Mouse (Mus musculus): ENCODE measurements around the gene Zbtb7b.
"Not testable (repeated sequence)": the region's sequence is repeated elsewhere in the genome, so short reads cannot be mapped to it uniquely, and the experiment has no call there.

Gene Zbtb7b

DNA sequence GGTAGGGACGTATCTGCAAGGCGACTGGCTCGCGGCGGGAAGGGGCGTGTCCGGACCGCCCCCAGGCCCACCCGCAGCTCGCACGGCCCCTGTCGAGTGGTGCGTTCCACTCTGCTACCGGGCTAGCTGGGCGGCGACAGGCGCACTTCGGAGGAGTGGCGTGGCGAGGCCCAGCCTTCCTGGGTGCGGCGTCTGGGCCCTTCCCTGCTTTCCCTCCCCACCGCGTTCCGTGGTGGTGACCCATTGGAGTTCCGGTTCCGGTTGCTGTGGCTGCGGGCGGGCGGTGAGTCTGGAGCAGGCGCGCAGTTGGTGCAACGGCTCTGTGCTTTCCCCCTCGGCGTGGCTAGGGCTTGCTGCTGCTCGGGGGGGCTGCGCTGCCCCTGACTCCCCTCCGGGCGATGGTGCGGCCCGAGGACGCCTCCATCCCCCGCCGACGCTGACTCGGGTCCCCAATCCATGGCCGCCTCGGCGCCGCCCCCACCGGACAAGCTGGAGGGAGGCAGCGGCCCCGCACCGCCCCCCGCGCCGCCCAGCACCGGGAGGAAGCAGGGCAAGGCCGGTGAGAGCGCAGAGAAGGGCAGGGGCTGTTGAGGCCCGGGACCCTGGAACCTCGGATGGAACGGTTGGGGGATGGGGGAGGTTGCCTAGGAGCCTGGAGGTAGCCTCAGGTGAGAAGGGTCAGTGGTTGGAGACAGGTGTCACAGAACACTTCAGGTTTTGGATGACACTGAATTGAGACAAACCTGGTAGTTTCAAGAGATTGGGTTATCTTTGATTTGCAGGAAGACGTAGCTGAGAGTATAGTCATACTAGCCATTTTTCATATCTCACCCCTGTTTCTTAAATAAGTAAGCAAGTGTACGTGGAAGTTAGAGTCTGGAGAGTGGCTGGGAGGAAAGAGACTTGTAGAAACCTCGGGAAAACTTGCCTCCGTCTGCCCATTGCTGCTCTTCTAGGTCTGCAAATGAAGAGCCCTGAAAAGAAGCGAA, 35.9 kb upstream of the Zbtb7b start, which contains the start of gene Pygo2:
TSS of gene Pygo2 (plus strand) at position 44 of the 989 bp plus-strand sequence.
- Histone ChIP-seq H3K4me3 (replicated peaks; ENCODE audit: low read length) (peak within 1 kb of the TSS; percentile 100), H3K36me3 (ENCODE audit: insufficient read depth, low read length) (peaks cover 76% of the 10 kb centered on the region), H3K4me1 (replicated peaks; ENCODE audit: low read depth, low read length) (peaks cover 83% of the 10 kb centered on the region), H3K9me3 (ENCODE audit: low read length) (no peaks in the 10 kb centered on the region), H3K27me3 (ENCODE audit: insufficient read depth, low read length) (no peaks in the 10 kb centered on the region)
- TF ChIP-seq NANOG (IDR thresholded peaks at IDR 0.05; ENCODE audit: borderline replicate concordance, low read length) (no peak), CTCF (conservative IDR thresholded peaks at IDR 0.05; ENCODE audit: low read length) (no peak), POU5F1 (IDR thresholded peaks at IDR 0.05; ENCODE audit: borderline replicate concordance, low read length) (no peak)

DNA sequence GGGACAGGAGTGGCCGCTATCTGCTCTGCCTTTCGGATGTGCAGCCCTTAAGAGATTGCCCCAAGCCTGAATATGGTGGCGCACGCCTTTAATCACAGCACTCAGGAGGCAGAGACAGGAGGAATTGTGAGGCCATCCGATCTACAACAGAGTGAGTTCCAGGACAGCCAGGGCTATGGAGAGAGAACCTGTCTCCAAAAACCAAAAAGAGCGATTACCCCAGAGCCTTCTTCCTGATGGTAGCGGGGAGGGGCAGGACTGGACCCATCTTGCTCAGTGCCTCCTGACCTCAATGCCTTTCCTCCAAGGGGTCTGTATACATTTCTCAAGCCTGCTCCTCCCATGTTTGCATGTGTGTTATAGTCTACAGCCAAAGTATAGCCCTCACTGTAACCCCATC, 34.4 kb upstream of the Zbtb7b start:
- H3K4me3 ChIP-seq (replicated peaks; ENCODE audit: low read length); H3K9me3 ChIP-seq (ENCODE audit: low read length); H3K27me3 ChIP-seq (ENCODE audit: insufficient read depth, low read length): not testable (repeated sequence)
- Histone ChIP-seq H3K36me3 (ENCODE audit: insufficient read depth, low read length) (peaks cover 79% of the 10 kb centered on the region), H3K4me1 (replicated peaks; ENCODE audit: low read depth, low read length) (peaks cover 83% of the 10 kb centered on the region)

DNA sequence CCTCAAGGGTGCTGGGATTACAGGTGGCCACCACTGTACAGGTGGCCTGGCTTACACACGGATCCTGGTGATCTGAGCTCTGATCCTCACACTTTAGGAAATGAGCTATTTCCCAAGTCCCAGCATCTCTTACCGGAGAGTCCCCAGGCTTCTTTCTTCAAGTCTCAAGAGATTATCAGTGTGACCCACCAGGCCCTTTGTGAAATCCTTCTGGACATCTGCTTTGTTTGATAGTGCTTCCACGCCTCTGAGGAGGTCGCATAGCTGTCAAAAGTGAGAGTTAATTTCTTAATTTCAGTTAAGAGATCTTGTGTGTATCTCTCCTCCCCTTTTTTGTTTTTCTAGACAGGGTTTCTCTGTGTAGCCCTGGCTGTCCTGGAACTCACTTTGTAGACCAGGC, 31.3 kb upstream of the Zbtb7b start:
- Histone ChIP-seq H3K27me3 (ENCODE audit: insufficient read depth, low read length) (no peaks in the 10 kb centered on the region), H3K4me3 (replicated peaks; ENCODE audit: low read length) (no peak overlapping the region)
- TF ChIP-seq POU5F1 (IDR thresholded peaks at IDR 0.05; ENCODE audit: borderline replicate concordance, low read length), result no peak
- TF ChIP-seq NANOG (IDR thresholded peaks at IDR 0.05; ENCODE audit: borderline replicate concordance, low read length), result no peak
- TF ChIP-seq CTCF (conservative IDR thresholded peaks at IDR 0.05; ENCODE audit: low read length), result no peak

DNA sequence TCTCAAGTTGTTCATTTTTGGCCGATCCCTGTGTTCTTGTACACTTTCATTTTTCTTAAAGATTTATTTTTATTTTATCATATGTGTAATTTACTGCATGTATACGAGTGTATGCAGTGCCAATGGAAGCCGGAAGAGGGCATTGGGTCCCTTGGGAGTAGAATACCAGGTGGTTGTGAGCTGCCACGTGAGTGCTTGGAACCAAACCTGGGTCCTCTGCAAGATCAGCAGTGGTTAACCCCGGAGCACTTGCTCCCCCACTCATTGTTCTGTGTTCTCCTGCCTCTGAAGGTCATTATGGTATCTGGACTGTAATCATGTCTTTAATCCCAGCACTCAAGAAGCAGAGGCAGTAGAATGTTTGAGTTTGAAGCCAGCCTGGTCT, 30.6 kb upstream of the Zbtb7b start:
- no peaks in the 10 kb centered on the region for H3K9me3 ChIP-seq (ENCODE audit: low read length)
- H3K4me3 ChIP-seq (replicated peaks; ENCODE audit: low read length), result peak overlapping the region; percentile 83
- H3K36me3 ChIP-seq (ENCODE audit: insufficient read depth, low read length), result peaks cover 67% of the 10 kb centered on the region
- no peaks in the 10 kb centered on the region for H3K27me3 ChIP-seq (ENCODE audit: insufficient read depth, low read length)
- TF ChIP-seq NANOG (IDR thresholded peaks at IDR 0.05; ENCODE audit: borderline replicate concordance, low read length) (no peak), POU5F1 (IDR thresholded peaks at IDR 0.05; ENCODE audit: borderline replicate concordance, low read length) (no peak), CTCF (conservative IDR thresholded peaks at IDR 0.05; ENCODE audit: low read length) (no peak; the same call in 1 of the 2 replicates)
- peaks cover 84% of the 10 kb centered on the region for H3K4me1 ChIP-seq (replicated peaks; ENCODE audit: low read depth, low read length)

More for the DNA sequence above, 31.3 kb upstream of the Zbtb7b start:
- no peaks in the 10 kb centered on the region for H3K9me3 ChIP-seq (ENCODE audit: low read length)
- peaks cover 80% of the 10 kb centered on the region for H3K4me1 ChIP-seq (replicated peaks; ENCODE audit: low read depth, low read length)
- H3K36me3 ChIP-seq (ENCODE audit: insufficient read depth, low read length), result peaks cover 67% of the 10 kb centered on the region

DNA sequence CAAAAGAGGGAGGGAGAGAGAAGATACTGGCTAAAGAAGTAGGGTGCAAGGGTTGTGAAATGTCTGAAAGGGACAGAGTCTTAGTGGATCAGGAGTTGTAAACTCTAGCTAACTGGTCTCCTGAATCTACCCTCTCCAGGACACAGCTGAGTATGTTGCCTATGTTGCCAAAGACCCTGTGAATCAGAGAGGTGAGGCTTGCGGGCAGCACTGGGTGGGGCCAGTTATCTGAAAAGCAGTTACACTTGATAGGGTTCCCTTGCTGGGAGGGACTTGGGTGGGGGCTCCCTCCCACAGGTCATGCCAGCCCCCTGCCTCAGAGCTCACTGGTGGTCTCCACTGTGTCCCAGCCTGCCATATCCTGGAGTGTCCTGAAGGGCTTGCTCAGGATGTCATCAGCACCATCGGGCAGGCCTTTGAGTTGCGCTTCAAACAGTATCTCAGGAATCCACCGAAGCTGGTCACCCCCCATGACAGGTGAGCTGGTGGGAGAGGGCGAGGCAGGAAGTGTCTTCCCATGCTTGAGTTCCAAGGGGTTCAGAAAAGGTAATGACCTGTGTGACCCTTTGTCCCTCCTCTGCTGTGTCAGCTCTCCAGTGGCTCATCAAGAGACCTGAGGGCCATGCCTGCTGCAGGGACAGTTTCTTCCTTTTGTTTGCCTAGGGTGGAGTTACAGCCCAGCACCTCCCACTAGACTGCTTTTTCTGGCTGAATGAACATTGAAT, 30.0 kb upstream of the Zbtb7b start:
- H3K4me1 ChIP-seq (replicated peaks; ENCODE audit: low read depth, low read length), result peaks cover 89% of the 10 kb centered on the region
- H3K9me3 ChIP-seq (ENCODE audit: low read length), result no peaks in the 10 kb centered on the region
- H3K4me3 ChIP-seq (replicated peaks; ENCODE audit: low read length), result peak overlapping the region; percentile 83
- H3K27me3 ChIP-seq (ENCODE audit: insufficient read depth, low read length), result no peaks in the 10 kb centered on the region
- H3K36me3 ChIP-seq (ENCODE audit: insufficient read depth, low read length), result peaks cover 67% of the 10 kb centered on the region
- TF ChIP-seq POU5F1 (IDR thresholded peaks at IDR 0.05; ENCODE audit: borderline replicate concordance, low read length) (no peak), CTCF (conservative IDR thresholded peaks at IDR 0.05; ENCODE audit: low read length) (no peak), NANOG (IDR thresholded peaks at IDR 0.05; ENCODE audit: borderline replicate concordance, low read length) (no peak)

DNA sequence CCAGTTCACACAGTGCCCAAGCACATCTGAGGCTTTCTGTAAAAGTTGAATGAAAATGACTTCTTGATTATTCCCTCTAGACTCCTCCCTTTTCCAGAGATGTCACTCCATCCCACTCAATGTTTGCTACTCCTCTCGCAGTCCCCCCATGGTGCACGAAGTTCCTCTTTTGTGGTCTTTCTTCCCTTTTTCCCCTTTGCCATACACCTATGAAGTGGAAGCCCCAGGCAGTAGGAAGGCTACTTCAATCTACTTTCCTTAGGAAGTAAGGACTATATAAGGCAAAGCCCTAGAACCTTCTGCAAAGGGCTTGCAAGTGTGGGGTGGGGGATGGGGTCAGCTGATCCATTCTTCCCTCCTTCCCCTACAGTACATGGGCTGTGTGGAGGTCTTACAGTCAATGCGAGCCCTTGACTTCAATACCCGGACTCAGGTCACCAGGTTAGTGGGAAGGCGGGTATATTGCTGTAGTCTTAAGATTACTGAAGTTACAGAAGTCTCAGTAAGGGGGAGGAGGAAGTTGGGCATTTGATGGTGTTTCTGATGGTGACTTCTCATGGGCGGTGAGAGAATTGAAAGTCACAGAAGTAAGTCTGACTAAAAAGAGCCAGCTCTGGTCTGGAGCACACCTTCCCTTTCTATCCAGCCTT, 28.1 kb upstream of the Zbtb7b start:
- Histone ChIP-seq H3K4me1 (replicated peaks; ENCODE audit: low read depth, low read length) (peaks cover 76% of the 10 kb centered on the region), H3K36me3 (ENCODE audit: insufficient read depth, low read length) (peaks cover 51% of the 10 kb centered on the region), H3K4me3 (replicated peaks; ENCODE audit: low read length) (peak overlapping the region; percentile 83), H3K9me3 (ENCODE audit: low read length) (no peaks in the 10 kb centered on the region), H3K27me3 (ENCODE audit: insufficient read depth, low read length) (no peaks in the 10 kb centered on the region)
- TF ChIP-seq CTCF (conservative IDR thresholded peaks at IDR 0.05; ENCODE audit: low read length) (no peak), NANOG (IDR thresholded peaks at IDR 0.05; ENCODE audit: borderline replicate concordance, low read length) (no peak), POU5F1 (IDR thresholded peaks at IDR 0.05; ENCODE audit: borderline replicate concordance, low read length) (no peak)

DNA sequence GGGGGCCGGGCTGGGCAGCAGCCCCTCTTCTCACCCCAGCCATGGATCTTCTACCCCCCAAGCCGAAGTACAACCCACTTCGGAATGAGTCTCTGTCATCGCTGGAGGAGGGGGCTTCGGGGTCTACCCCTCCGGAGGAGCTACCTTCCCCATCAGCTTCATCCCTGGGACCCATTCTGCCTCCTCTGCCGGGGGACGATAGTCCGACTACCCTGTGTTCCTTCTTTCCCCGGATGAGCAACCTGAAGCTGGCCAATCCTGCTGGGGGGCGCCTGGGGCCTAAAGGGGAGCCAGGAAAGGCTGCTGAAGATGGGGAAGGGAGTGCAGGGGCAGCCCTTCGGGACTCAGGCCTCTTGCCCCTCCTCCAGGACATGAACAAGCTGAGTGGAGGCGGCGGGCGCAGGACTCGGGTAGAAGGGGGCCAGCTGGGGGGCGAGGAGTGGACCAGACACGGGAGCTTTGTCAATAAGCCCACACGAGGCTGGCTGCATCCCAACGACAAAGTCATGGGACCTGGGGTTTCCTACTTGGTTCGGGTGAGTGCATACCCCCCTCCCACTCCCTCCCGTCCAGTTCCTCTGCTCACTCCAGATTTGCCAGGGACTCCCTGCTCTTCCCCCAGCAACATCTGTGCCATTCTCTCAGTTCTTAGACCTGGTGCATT, 27.4 kb upstream of the Zbtb7b start:
- Histone ChIP-seq H3K4me1 (replicated peaks; ENCODE audit: low read depth, low read length) (peaks cover 70% of the 10 kb centered on the region), H3K27me3 (ENCODE audit: insufficient read depth, low read length) (no peaks in the 10 kb centered on the region), H3K9me3 (ENCODE audit: low read length) (no peaks in the 10 kb centered on the region), H3K36me3 (ENCODE audit: insufficient read depth, low read length) (peaks cover 44% of the 10 kb centered on the region), H3K4me3 (replicated peaks; ENCODE audit: low read length) (peak overlapping the region; percentile 83)
- TF ChIP-seq NANOG (IDR thresholded peaks at IDR 0.05; ENCODE audit: borderline replicate concordance, low read length) (no peak), CTCF (conservative IDR thresholded peaks at IDR 0.05; ENCODE audit: low read length) (no peak), POU5F1 (IDR thresholded peaks at IDR 0.05; ENCODE audit: borderline replicate concordance, low read length) (no peak)

All from E14TG2a.4 (cell line).